Mouse (Mus musculus) heart, embryonic 16.5 days (tissue): ENCODE measurements at regions not wholly inside any gene's neighbourhood (a gene's known extent, or its start where the extent isn't known, plus 50 kb on each side); places are given as distances from the start of the nearest gene placed in this dataset.

Experiments used
- ATAC-seq: fragments of 200-750 bp; cut with Nextera tagmentation; replicated peaks from 2 replicates; pipeline ENCODE4 v1.8.0; 2017; ENCODE audit warnings: moderate number of reproducible peaks; ENCODE audit not compliant: insufficient read depth, low FRiP score; ENCODE audit errors: extremely low read depth
- H3K27ac ChIP-seq: fragments of 300-500 bp; sonication (generic); 2 replicates; pipeline ENCODE4 v1.5.1; 2014; ENCODE audit warnings: mild to moderate bottlenecking, low read length, control low read depth, moderate library complexity
- H3K27me3 ChIP-seq: fragments of 300-500 bp; sonication (generic); 2 replicates; pipeline ENCODE4 v1.6.1; 2014; ENCODE audit warnings: low read length, mixed read lengths; ENCODE audit not compliant: control insufficient read depth, insufficient read depth
- H3K36me3 ChIP-seq: fragments of 300-500 bp; sonication (generic); 2 replicates; pipeline ENCODE4 v1.6.1; 2014; ENCODE audit not compliant: control insufficient read depth, insufficient read depth
- H3K4me1 ChIP-seq: fragments of 300-500 bp; sonication (generic); 2 replicates; pipeline ENCODE4 v1.6.1; 2014; ENCODE audit warnings: low read length, mixed read lengths; ENCODE audit not compliant: control insufficient read depth, insufficient read depth
- H3K4me2 ChIP-seq: fragments of 300-500 bp; sonication (generic); 2 replicates; pipeline ENCODE4 v1.6.1; 2014; ENCODE audit warnings: low read depth, mild to moderate bottlenecking, control low read depth, low read length
- H3K4me3 ChIP-seq: fragments of 300-500 bp; sonication (generic); 2 replicates; pipeline ENCODE4 v1.5.1; 2014; ENCODE audit warnings: mild to moderate bottlenecking, control low read depth, low read length
- H3K9ac ChIP-seq: fragments of 300-500 bp; sonication (generic); 2 replicates; pipeline ENCODE4 v1.6.1; 2014; ENCODE audit warnings: low read length, control low read depth
- H3K9me3 ChIP-seq: fragments of 300-500 bp; sonication (generic); replicated peaks from 2 replicates; pipeline ENCODE4 v1.6.1; 2016; ENCODE audit warnings: low read length; ENCODE audit not compliant: control insufficient read depth
- WGBS: fragments of 180-500 bp; shearing (Covaris S2); extraction: QIAGEN DNeasy Blood & Tissue Kit; methylation state at CpG from one replicate; pipeline ENCODE4 v1.1.7; 2014; 5-methylcytosine and 5-hydroxymethylcytosine counted together

DNA sequence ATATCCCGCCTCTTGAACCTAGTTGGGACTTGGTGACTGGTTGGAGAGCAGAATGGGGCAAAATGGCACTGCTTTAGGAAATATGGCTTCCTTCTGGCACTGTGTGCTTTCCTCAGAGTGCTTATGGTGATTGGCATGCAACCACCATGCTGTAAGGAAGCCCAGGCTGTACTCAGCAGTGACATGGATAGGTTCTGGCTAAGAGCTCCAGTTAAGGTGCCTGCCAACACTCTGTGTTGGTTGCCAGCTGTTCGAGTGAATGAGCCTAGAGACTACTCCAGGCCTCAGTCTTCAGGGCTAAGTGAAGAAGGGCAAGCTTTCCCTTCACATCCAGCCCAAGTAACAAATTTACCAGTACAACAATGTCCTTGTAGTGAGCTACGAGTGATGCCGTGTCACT is 301.9 kb downstream of the Otol1 start:
- no peak overlapping the region for H3K4me2 ChIP-seq
- WGBS, result 85% methylated on average over 4 of the region's 4 CpGs

GRCm38 (mm10) chr3:70311055-70311454 is 303.6 kb downstream of the Otol1 start:
- Histone ChIP-seq H3K4me3 (no peak overlapping the region), H3K9me3 (no peaks in the 10 kb centered on the region), H3K27me3 (no peaks in the 10 kb centered on the region), H3K4me1 (no peaks in the 10 kb centered on the region), H3K4me2 (no peak overlapping the region), H3K27ac (no peak overlapping the region), H3K36me3 (no peaks in the 10 kb centered on the region), H3K9ac (no peak overlapping the region)
- ATAC-seq, result no peak

More for the DNA sequence above, 301.9 kb downstream of the Otol1 start:
- no peaks in the 10 kb centered on the region for H3K27me3 ChIP-seq
- ATAC-seq, result no peak
- no peaks in the 10 kb centered on the region for H3K9me3 ChIP-seq
- H3K9ac ChIP-seq, result no peak overlapping the region
- H3K27ac ChIP-seq, result no peak overlapping the region
- H3K36me3 ChIP-seq, result no peaks in the 10 kb centered on the region
- no peak overlapping the region for H3K4me3 ChIP-seq
- H3K4me1 ChIP-seq, result no peaks in the 10 kb centered on the region

- no peak overlapping the region for H3K27ac ChIP-seq
- no peak overlapping the region for H3K9ac ChIP-seq
- H3K27me3 ChIP-seq, result no peaks in the 10 kb centered on the region
- H3K4me1 ChIP-seq, result no peaks in the 10 kb centered on the region
- no peak for ATAC-seq
- H3K36me3 ChIP-seq, result no peaks in the 10 kb centered on the region
- no peaks in the 10 kb centered on the region for H3K9me3 ChIP-seq
- no peak overlapping the region for H3K4me3 ChIP-seq
- H3K4me2 ChIP-seq, result no peak overlapping the region
- WGBS, result 67% methylated on average over 3 of the region's 3 CpGs
Observed at GRCm38 (mm10) chr3:70312034-70312433, 304.6 kb downstream of the Otol1 start.

- Histone ChIP-seq H3K27ac (no peak overlapping the region), H3K27me3 (no peaks in the 10 kb centered on the region), H3K36me3 (no peaks in the 10 kb centered on the region), H3K9me3 (no peaks in the 10 kb centered on the region), H3K4me3 (no peak overlapping the region), H3K4me2 (no peak overlapping the region), H3K9ac (no peak overlapping the region), H3K4me1 (no peaks in the 10 kb centered on the region)
- whole genome bisulfite sequencing, result 69% methylated on average over 7 of the region's 7 CpGs
- no peak for ATAC-seq
Observed at GRCm38 (mm10) chr3:70313119-70313868, 305.9 kb downstream of the Otol1 start.

GRCm38 (mm10) chr3:70314239-70314638 is 306.8 kb downstream of the Otol1 start:
- Histone ChIP-seq H3K4me3 (no peak overlapping the region), H3K4me2 (no peak overlapping the region), H3K36me3 (no peaks in the 10 kb centered on the region), H3K4me1 (no peaks in the 10 kb centered on the region), H3K9ac (no peak overlapping the region), H3K9me3 (no peaks in the 10 kb centered on the region), H3K27me3 (no peaks in the 10 kb centered on the region), H3K27ac (no peak overlapping the region)
- WGBS, result 75% methylated on average over 4 of the region's 4 CpGs
- no peak for ATAC-seq

DNA sequence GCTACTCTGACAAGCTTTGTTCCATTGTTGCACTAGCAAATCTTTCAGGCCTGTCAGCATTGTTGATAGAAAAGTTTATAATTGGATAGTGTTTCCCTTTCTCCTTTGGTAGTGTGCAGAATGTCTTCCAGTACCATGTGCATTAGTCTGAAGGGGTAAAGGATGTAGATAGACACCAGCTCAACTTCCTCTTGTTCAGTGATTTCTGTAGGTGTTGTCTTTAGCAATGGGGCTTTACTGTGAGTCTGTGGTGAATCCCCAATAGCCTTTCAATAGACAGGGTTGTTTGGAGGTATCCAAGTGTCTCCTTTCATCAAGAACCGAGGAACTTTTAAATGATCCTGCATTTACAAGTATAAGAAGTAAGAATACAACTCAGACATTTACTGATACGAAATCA is 311.0 kb downstream of the Otol1 start:
- H3K9ac ChIP-seq, result no peak overlapping the region
- H3K4me3 ChIP-seq, result no peak overlapping the region
- H3K36me3 ChIP-seq, result no peaks in the 10 kb centered on the region
- no peaks in the 10 kb centered on the region for H3K27me3 ChIP-seq
- H3K27ac ChIP-seq, result no peak overlapping the region
- no peaks in the 10 kb centered on the region for H3K4me1 ChIP-seq
- 77% methylated on average over 2 of the region's 2 CpGs for WGBS
- no peak for ATAC-seq
- no peaks in the 10 kb centered on the region for H3K9me3 ChIP-seq
- H3K4me2 ChIP-seq, result no peak overlapping the region

GRCm38 (mm10) chr3:70319139-70319538 is 311.7 kb downstream of the Otol1 start:
- Histone ChIP-seq H3K4me1 (no peaks in the 10 kb centered on the region), H3K9me3 (no peaks in the 10 kb centered on the region), H3K4me2 (no peak overlapping the region), H3K4me3 (no peak overlapping the region), H3K27ac (no peak overlapping the region), H3K36me3 (no peaks in the 10 kb centered on the region), H3K9ac (no peak overlapping the region), H3K27me3 (no peaks in the 10 kb centered on the region)
- ATAC-seq, result no peak
- WGBS, result 72% methylated on average over 3 of the region's 3 CpGs

- no peaks in the 10 kb centered on the region for H3K27me3 ChIP-seq
- H3K9ac ChIP-seq, result no peak overlapping the region
- no peak overlapping the region for H3K4me3 ChIP-seq
- H3K36me3 ChIP-seq, result no peaks in the 10 kb centered on the region
- H3K4me1 ChIP-seq, result no peaks in the 10 kb centered on the region
- no peak for ATAC-seq
- no peaks in the 10 kb centered on the region for H3K9me3 ChIP-seq
- H3K27ac ChIP-seq, result no peak overlapping the region
- no peak overlapping the region for H3K4me2 ChIP-seq
Observed at GRCm38 (mm10) chr3:70321161-70321657, 313.8 kb downstream of the Otol1 start.

GRCm38 (mm10) chr3:70324692-70325091 is 317.3 kb downstream of the Otol1 start:
- Histone ChIP-seq H3K9me3 (no peaks in the 10 kb centered on the region), H3K27ac (no peak overlapping the region), H3K4me3 (no peak overlapping the region), H3K36me3 (no peaks in the 10 kb centered on the region), H3K4me1 (no peaks in the 10 kb centered on the region), H3K9ac (no peak overlapping the region), H3K27me3 (no peaks in the 10 kb centered on the region), H3K4me2 (no peak overlapping the region)
- ATAC-seq, result no peak
- WGBS, result 69% methylated on average over 2 of the region's 2 CpGs
